Mouse (Mus musculus): ENCODE measurements around the gene Ubxn6. TPM values are rescaled to one million over a fixed set of nuclear protein-coding genes. Genes with fewer than 3 reads are reported as not detected.
"Not testable (repeated sequence)": the region's sequence is repeated elsewhere in the genome, so short reads cannot be mapped to it uniquely, and the experiment has no call there.

Ubxn6 gene
- polyA plus RNA-seq, 1 experiment: 69.3 TPM

GRCm38 (mm10) chr17:56111864-56112263 is 37.0 kb upstream of the Ubxn6 start:
- H3K4me1 ChIP-seq (ENCODE audit: control insufficient read depth, insufficient read depth, low read length): no peaks in the 10 kb centered on the region
- peak; percentile 94 for TF ChIP-seq CTCF (IDR thresholded peaks at IDR 0.05; ENCODE audit: insufficient read depth, low read length)
- TF ChIP-seq POLR2A (IDR thresholded peaks at IDR 0.05; ENCODE audit: borderline replicate concordance, extremely low read depth, low read depth, low read length): no peak
- DNase-seq: peak; percentile 45
- WGBS: 53% methylated on average over 5 of the region's 5 CpGs
- H3K4me3 ChIP-seq (replicated peaks; ENCODE audit: extremely low read depth, low read depth, low read length): no peak overlapping the region

GRCm38 (mm10) chr17:56111021-56111420 is 36.2 kb upstream of the Ubxn6 start:
- no peak for DNase-seq
- 50% methylated on average over 1 of the region's 1 CpGs for WGBS
- TF ChIP-seq CTCF (IDR thresholded peaks at IDR 0.05; ENCODE audit: insufficient read depth, low read length) (no peak), POLR2A (IDR thresholded peaks at IDR 0.05; ENCODE audit: borderline replicate concordance, extremely low read depth, low read depth, low read length) (no peak)
- no peaks in the 10 kb centered on the region for H3K4me1 ChIP-seq (ENCODE audit: control insufficient read depth, insufficient read depth, low read length)
- no peak overlapping the region for H3K4me3 ChIP-seq (replicated peaks; ENCODE audit: extremely low read depth, low read depth, low read length)

GRCm38 (mm10) chr17:56110571-56110970 is 35.7 kb upstream of the Ubxn6 start:
- DNase-seq: no peak
- WGBS: 69% methylated on average over 4 of the region's 4 CpGs

GRCm38 (mm10) chr17:56109219-56110051 is 34.6 kb upstream of the Ubxn6 start, which contains the start of gene Plin4:
Gene Plin4, minus strand, starts transcription at chr17:56109803.
- no peak for DNase-seq
- 48% methylated on average over 10 of the region's 10 CpGs for WGBS
- H3K4me1 ChIP-seq (ENCODE audit: control insufficient read depth, insufficient read depth, low read length): no peaks in the 10 kb centered on the region
- H3K4me3 ChIP-seq (replicated peaks; ENCODE audit: extremely low read depth, low read depth, low read length): no peak within 1 kb of the TSS
- TF ChIP-seq POLR2A (IDR thresholded peaks at IDR 0.05; ENCODE audit: borderline replicate concordance, extremely low read depth, low read depth, low read length): no peak
- TF ChIP-seq CTCF (IDR thresholded peaks at IDR 0.05; ENCODE audit: insufficient read depth, low read length): no peak

More at GRCm38 (mm10) chr17:56110571-56110970, 35.7 kb upstream of the Ubxn6 start:
- no peaks in the 10 kb centered on the region for H3K4me1 ChIP-seq (ENCODE audit: control insufficient read depth, insufficient read depth, low read length)
- no peak for TF ChIP-seq POLR2A (IDR thresholded peaks at IDR 0.05; ENCODE audit: borderline replicate concordance, extremely low read depth, low read depth, low read length)
- TF ChIP-seq CTCF (IDR thresholded peaks at IDR 0.05; ENCODE audit: insufficient read depth, low read length): no peak
- H3K4me3 ChIP-seq (replicated peaks; ENCODE audit: extremely low read depth, low read depth, low read length): no peak overlapping the region

DNA sequence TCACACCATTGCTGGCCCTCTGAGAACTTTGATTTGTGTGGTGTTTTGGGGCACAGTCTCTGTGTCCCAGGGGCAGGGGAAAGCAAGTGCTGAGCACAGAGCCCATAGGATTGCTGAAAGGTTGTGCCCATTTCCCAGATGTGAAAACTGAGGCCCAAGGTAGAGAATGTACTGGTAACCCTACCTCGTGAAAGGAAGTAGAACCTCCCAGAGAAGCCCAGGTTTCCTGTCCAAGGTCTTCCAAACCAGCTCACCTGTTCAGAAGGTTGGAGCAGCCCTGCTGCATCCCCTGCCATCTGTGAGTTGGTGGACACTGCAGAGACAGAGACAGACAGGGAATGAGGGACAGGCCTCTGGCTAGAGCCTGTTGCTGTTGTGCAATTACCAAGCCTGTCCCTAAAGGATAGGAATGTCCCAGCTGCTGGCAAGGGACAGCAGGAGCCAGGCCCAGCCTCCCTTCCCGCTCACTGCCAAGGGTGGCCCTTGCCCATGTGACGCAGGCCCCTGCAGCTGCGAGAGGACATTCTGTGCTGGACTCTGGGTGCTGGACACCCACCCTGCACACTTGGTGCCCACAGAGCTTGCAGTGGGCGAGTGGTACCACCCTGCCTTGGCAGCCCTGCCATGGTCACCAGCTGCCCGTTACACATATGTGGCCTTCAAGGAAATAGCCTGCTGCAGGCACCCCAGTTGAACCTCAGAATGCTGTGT is 33.7 kb upstream of the Ubxn6 start:
- Histone ChIP-seq H3K4me3 (replicated peaks; ENCODE audit: extremely low read depth, low read depth, low read length) (no peak overlapping the region), H3K4me1 (ENCODE audit: control insufficient read depth, insufficient read depth, low read length) (no peaks in the 10 kb centered on the region)
- TF ChIP-seq POLR2A (IDR thresholded peaks at IDR 0.05; ENCODE audit: borderline replicate concordance, extremely low read depth, low read depth, low read length) (no peak), CTCF (IDR thresholded peaks at IDR 0.05; ENCODE audit: insufficient read depth, low read length) (no peak)
- DNase-seq: peak; percentile 21
- 63% methylated on average over 6 of the region's 6 CpGs for WGBS

DNA sequence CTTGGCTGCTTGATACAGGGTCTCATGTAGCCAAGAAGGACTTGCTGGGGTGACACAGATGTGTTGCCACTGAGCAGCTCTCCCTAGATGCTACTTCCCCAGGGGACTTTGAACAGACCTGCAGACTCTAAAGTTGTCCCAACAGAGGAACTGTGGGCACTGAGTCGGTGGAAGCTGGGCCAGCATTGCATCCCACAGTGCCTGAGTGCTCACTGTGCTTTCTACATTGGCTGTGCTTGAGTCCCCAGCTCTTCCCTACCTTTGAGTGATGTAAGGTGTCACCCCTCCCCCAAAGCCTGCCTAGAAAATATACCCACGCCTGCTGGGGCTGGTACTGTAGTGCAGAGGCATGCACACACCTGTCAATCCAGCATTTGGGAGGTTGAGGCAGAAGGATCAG is 32.9 kb upstream of the Ubxn6 start:
- Histone ChIP-seq H3K4me1 (ENCODE audit: control insufficient read depth, insufficient read depth, low read length) (no peaks in the 10 kb centered on the region), H3K4me3 (replicated peaks; ENCODE audit: extremely low read depth, low read depth, low read length) (no peak overlapping the region)
- no peak for DNase-seq
- 69% methylated on average over 2 of the region's 2 CpGs for WGBS
- no peak for TF ChIP-seq CTCF (IDR thresholded peaks at IDR 0.05; ENCODE audit: insufficient read depth, low read length)
- no peak for TF ChIP-seq POLR2A (IDR thresholded peaks at IDR 0.05; ENCODE audit: borderline replicate concordance, extremely low read depth, low read depth, low read length)

DNA sequence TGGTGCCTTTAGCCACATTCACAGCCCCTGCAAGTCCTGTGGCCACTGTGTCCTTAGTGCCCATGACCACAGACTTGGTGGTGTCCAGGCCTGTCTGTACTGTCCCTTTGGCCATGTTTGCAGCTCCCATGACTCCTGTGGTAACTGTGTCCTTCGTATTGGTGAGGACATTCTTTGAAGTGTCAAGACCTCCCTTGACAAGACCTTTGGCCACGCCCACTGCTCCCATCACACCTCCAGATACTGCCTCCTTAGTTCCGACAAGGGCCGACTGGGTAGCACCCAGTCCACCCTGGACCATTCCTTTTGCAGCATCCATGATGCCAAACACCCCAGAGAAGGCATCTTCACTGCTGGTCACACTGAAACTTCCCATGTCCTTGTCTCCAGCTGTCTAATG is 32.2 kb upstream of the Ubxn6 start:
- no peak for DNase-seq
- Histone ChIP-seq H3K4me1 (ENCODE audit: control insufficient read depth, insufficient read depth, low read length) (no peaks in the 10 kb centered on the region), H3K4me3 (replicated peaks; ENCODE audit: extremely low read depth, low read depth, low read length) (no peak overlapping the region)
- 66% methylated on average over 4 of the region's 4 CpGs for WGBS
- TF ChIP-seq POLR2A (IDR thresholded peaks at IDR 0.05; ENCODE audit: borderline replicate concordance, extremely low read depth, low read depth, low read length) (no peak), CTCF (IDR thresholded peaks at IDR 0.05; ENCODE audit: insufficient read depth, low read length) (no peak)

- WGBS: 97% methylated on average over 4 of the region's 4 CpGs
- not testable (repeated sequence) for H3K4me1 ChIP-seq (ENCODE audit: control insufficient read depth, insufficient read depth, low read length); DNase-seq; H3K4me3 ChIP-seq (replicated peaks; ENCODE audit: extremely low read depth, low read depth, low read length)
These were observed 31.6 kb upstream of the Ubxn6 start for GRCm38 (mm10) chr17:56106436-56106835.

DNA sequence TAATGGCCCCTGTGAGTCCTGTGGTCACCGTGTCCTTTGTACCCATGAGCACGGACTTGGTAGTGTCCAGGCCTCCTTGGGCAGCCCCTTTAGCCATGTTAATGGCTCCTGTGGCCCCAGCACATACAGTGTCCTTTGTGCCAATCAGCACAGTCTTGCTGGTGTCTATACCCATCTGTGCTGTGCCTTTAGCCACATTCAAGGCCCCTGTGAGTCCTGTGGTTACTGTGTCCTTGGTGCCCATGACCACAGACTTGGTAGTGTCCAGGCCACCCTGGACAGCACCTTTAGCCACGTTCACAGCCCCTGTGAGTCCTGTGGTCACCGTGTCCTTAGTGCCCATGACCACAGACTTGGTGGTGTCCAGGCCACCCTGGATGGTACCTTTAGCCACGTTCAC is 30.0 kb upstream of the Ubxn6 start:
- H3K4me1 ChIP-seq (ENCODE audit: control insufficient read depth, insufficient read depth, low read length); DNase-seq; H3K4me3 ChIP-seq (replicated peaks; ENCODE audit: extremely low read depth, low read depth, low read length): not testable (repeated sequence)
- 94% methylated on average over 2 of the region's 5 CpGs for WGBS
